Mouse (Mus musculus): ENCODE measurements around the gene Olfr90. TPM values are rescaled to one million over a fixed set of nuclear protein-coding genes. Genes with fewer than 3 reads are reported as not detected.

Gene Olfr90
- polyA plus RNA-seq, 1 experiment from 2014 or later = not detected

GRCm38 (mm10) chr17:37078193-37078592 is 10.1 kb downstream of the Olfr90 start:
- Histone ChIP-seq H3K4me2 (no peak overlapping the region), H3K4me3 (no peak overlapping the region), H3K9ac (no peak overlapping the region), H3K27me3 (replicated peaks) (no peaks in the 10 kb centered on the region), H3K4me1 (peaks cover 6% of the 10 kb centered on the region), H3K36me3 (peaks cover 21% of the 10 kb centered on the region), H3K9me3 (no peaks in the 10 kb centered on the region), H3K27ac (replicated peaks) (no peak overlapping the region)
- 32% methylated on average over 1 of the region's 1 CpGs for WGBS
- ATAC-seq (ENCODE audit: extremely low read depth, insufficient number of reproducible peaks, low FRiP score, low TSS enrichment) = no peak

GRCm38 (mm10) chr17:37075766-37076165 is 12.5 kb downstream of the Olfr90 start:
- no peak overlapping the region for H3K9ac ChIP-seq
- peaks cover 6% of the 10 kb centered on the region for H3K4me1 ChIP-seq
- peaks cover 44% of the 10 kb centered on the region for H3K36me3 ChIP-seq
- no peak overlapping the region for H3K4me2 ChIP-seq
- 50% methylated on average over 2 of the region's 2 CpGs for WGBS
- no peak overlapping the region for H3K4me3 ChIP-seq
- H3K27me3 ChIP-seq (replicated peaks) = no peaks in the 10 kb centered on the region
- no peak overlapping the region for H3K27ac ChIP-seq (replicated peaks)
- no peak for ATAC-seq (ENCODE audit: extremely low read depth, insufficient number of reproducible peaks, low FRiP score, low TSS enrichment)
- H3K9me3 ChIP-seq = no peaks in the 10 kb centered on the region

- Histone ChIP-seq H3K9me3 (no peaks in the 10 kb centered on the region), H3K27me3 (replicated peaks) (no peaks in the 10 kb centered on the region), H3K4me1 (peaks cover 5% of the 10 kb centered on the region), H3K4me3 (no peak overlapping the region), H3K27ac (replicated peaks) (no peak overlapping the region), H3K36me3 (peaks cover 50% of the 10 kb centered on the region), H3K4me2 (no peak overlapping the region), H3K9ac (no peak overlapping the region)
- 74% methylated on average over 6 of the region's 6 CpGs for WGBS
- no peak for ATAC-seq (ENCODE audit: extremely low read depth, insufficient number of reproducible peaks, low FRiP score, low TSS enrichment)
These were observed 13.1 kb downstream of the Olfr90 start for GRCm38 (mm10) chr17:37075181-37075580.

GRCm38 (mm10) chr17:37072730-37073276 is 15.5 kb downstream of the Olfr90 start:
- H3K36me3 ChIP-seq = peaks cover 72% of the 10 kb centered on the region

GRCm38 (mm10) chr17:37072080-37072729 is 16.1 kb downstream of the Olfr90 start:
- 83% methylated on average over 12 of the region's 12 CpGs for WGBS
- no peak overlapping the region for H3K4me2 ChIP-seq
- no peak for ATAC-seq (ENCODE audit: extremely low read depth, insufficient number of reproducible peaks, low FRiP score, low TSS enrichment)
- H3K36me3 ChIP-seq = peaks cover 78% of the 10 kb centered on the region
- no peaks in the 10 kb centered on the region for H3K27me3 ChIP-seq (replicated peaks)
- H3K4me1 ChIP-seq = no peaks in the 10 kb centered on the region
- H3K9me3 ChIP-seq = no peaks in the 10 kb centered on the region
- no peak overlapping the region for H3K9ac ChIP-seq
- H3K4me3 ChIP-seq = no peak overlapping the region
- no peak overlapping the region for H3K27ac ChIP-seq (replicated peaks)

More at GRCm38 (mm10) chr17:37072730-37073276, 15.5 kb downstream of the Olfr90 start:
- Histone ChIP-seq H3K27me3 (replicated peaks) (no peaks in the 10 kb centered on the region), H3K4me1 (no peaks in the 10 kb centered on the region), H3K4me2 (no peak overlapping the region), H3K9me3 (no peaks in the 10 kb centered on the region), H3K9ac (no peak overlapping the region), H3K4me3 (no peak overlapping the region), H3K27ac (replicated peaks) (no peak overlapping the region)
- WGBS = 66% methylated on average over 11 of the region's 11 CpGs
- ATAC-seq (ENCODE audit: extremely low read depth, insufficient number of reproducible peaks, low FRiP score, low TSS enrichment) = no peak

- H3K4me3 ChIP-seq = no peak overlapping the region
- H3K9me3 ChIP-seq = no peaks in the 10 kb centered on the region
- no peak overlapping the region for H3K9ac ChIP-seq
- no peak for ATAC-seq (ENCODE audit: extremely low read depth, insufficient number of reproducible peaks, low FRiP score, low TSS enrichment)
- no peak overlapping the region for H3K4me2 ChIP-seq
- H3K4me1 ChIP-seq = no peaks in the 10 kb centered on the region
- no peak overlapping the region for H3K27ac ChIP-seq (replicated peaks)
- H3K27me3 ChIP-seq (replicated peaks) = no peaks in the 10 kb centered on the region
- WGBS = 79% methylated on average over 8 of the region's 8 CpGs
- peaks cover 96% of the 10 kb centered on the region for H3K36me3 ChIP-seq
These were observed 18.2 kb downstream of the Olfr90 start for GRCm38 (mm10) chr17:37070121-37070520.

GRCm38 (mm10) chr17:37067861-37068260 is 20.4 kb downstream of the Olfr90 start:
- H3K36me3 ChIP-seq = peaks cover 96% of the 10 kb centered on the region
- 88% methylated on average over 1 of the region's 1 CpGs for WGBS
- H3K27ac ChIP-seq (replicated peaks) = no peak overlapping the region
- H3K4me2 ChIP-seq = no peak overlapping the region
- H3K9me3 ChIP-seq = no peaks in the 10 kb centered on the region
- no peaks in the 10 kb centered on the region for H3K4me1 ChIP-seq
- ATAC-seq (ENCODE audit: extremely low read depth, insufficient number of reproducible peaks, low FRiP score, low TSS enrichment) = no peak
- no peaks in the 10 kb centered on the region for H3K27me3 ChIP-seq (replicated peaks)
- H3K4me3 ChIP-seq = no peak overlapping the region
- no peak overlapping the region for H3K9ac ChIP-seq

- Histone ChIP-seq H3K4me2 (no peak overlapping the region), H3K27me3 (replicated peaks) (no peaks in the 10 kb centered on the region), H3K9ac (no peak overlapping the region), H3K27ac (replicated peaks) (no peak overlapping the region), H3K36me3 (peaks cover 96% of the 10 kb centered on the region), H3K4me3 (no peak overlapping the region), H3K4me1 (no peaks in the 10 kb centered on the region), H3K9me3 (no peaks in the 10 kb centered on the region)
- WGBS = 88% methylated on average over 2 of the region's 2 CpGs
- no peak for ATAC-seq (ENCODE audit: extremely low read depth, insufficient number of reproducible peaks, low FRiP score, low TSS enrichment)
These were observed 22.3 kb downstream of the Olfr90 start for GRCm38 (mm10) chr17:37065993-37066392.

GRCm38 (mm10) chr17:37063686-37064495 is 24.4 kb downstream of the Olfr90 start:
- H3K9ac ChIP-seq = no peak overlapping the region
- H3K36me3 ChIP-seq = peaks cover 93% of the 10 kb centered on the region
- H3K9me3 ChIP-seq = no peaks in the 10 kb centered on the region
- no peak overlapping the region for H3K4me2 ChIP-seq
- no peak overlapping the region for H3K4me3 ChIP-seq
- 75% methylated on average over 11 of the region's 11 CpGs for WGBS
- H3K27ac ChIP-seq (replicated peaks) = no peak overlapping the region
- ATAC-seq (ENCODE audit: extremely low read depth, insufficient number of reproducible peaks, low FRiP score, low TSS enrichment) = no peak
- H3K27me3 ChIP-seq (replicated peaks) = no peaks in the 10 kb centered on the region
- H3K4me1 ChIP-seq = no peaks in the 10 kb centered on the region

GRCm38 (mm10) chr17:37063063-37063462 is 25.2 kb downstream of the Olfr90 start:
- WGBS = 66% methylated on average over 10 of the region's 10 CpGs
- peaks cover 94% of the 10 kb centered on the region for H3K36me3 ChIP-seq
- ATAC-seq (ENCODE audit: extremely low read depth, insufficient number of reproducible peaks, low FRiP score, low TSS enrichment) = no peak

GRCm38 (mm10) chr17:37062101-37062641 is 26.1 kb downstream of the Olfr90 start:
- no peak for ATAC-seq (ENCODE audit: extremely low read depth, insufficient number of reproducible peaks, low FRiP score, low TSS enrichment)
- no peak overlapping the region for H3K27ac ChIP-seq (replicated peaks)
- 88% methylated on average over 10 of the region's 10 CpGs for WGBS
- peaks cover 92% of the 10 kb centered on the region for H3K36me3 ChIP-seq
- no peaks in the 10 kb centered on the region for H3K4me1 ChIP-seq
- H3K9ac ChIP-seq = no peak overlapping the region
- no peak overlapping the region for H3K4me3 ChIP-seq
- no peaks in the 10 kb centered on the region for H3K9me3 ChIP-seq
- no peak overlapping the region for H3K4me2 ChIP-seq
- H3K27me3 ChIP-seq (replicated peaks) = no peaks in the 10 kb centered on the region

More at GRCm38 (mm10) chr17:37063063-37063462, 25.2 kb downstream of the Olfr90 start:
- no peak overlapping the region for H3K27ac ChIP-seq (replicated peaks)
- H3K4me3 ChIP-seq = no peak overlapping the region
- H3K4me1 ChIP-seq = no peaks in the 10 kb centered on the region
- H3K4me2 ChIP-seq = no peak overlapping the region
- no peaks in the 10 kb centered on the region for H3K27me3 ChIP-seq (replicated peaks)
- no peak overlapping the region for H3K9ac ChIP-seq
- H3K9me3 ChIP-seq = no peaks in the 10 kb centered on the region

Measured in heart, embryonic 13.5 days (tissue).